Mouse (Mus musculus): Measurements from ENCODE around the gene Adh7. TPM values are rescaled to one million over a fixed set of nuclear protein-coding genes. Genes with fewer than 3 reads are reported as not detected.

Gene Adh7
- polyA plus RNA-seq, 1 experiment from 2014 or later = 0.53 TPM

DNA sequence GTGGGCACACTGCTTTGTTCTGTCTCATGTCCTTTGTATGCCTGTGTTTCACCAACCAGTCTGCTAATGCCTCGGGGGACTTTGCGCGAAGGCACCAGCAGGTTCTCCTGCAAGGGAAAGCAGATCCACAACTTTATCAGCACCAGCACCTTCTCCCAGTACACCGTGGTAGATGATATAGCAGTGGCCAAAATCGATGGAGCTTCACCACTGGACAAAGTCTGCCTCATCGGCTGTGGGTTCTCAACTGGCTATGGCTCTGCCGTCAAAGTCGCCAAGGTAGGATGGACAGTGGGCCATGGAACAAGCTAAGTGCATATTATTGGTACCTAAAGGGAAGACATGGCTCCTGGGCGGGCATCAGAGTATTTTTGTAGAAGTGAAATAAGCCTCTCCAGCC, 65.0 kb downstream of the Adh7 start:
- Histone ChIP-seq H3K27me3 (replicated peaks; ENCODE audit: control insufficient read depth, insufficient read depth, low read length) (no peaks in the 10 kb centered on the region), H3K9me3 (ENCODE audit: control insufficient read depth, low read length) (no peaks in the 10 kb centered on the region), H3K4me1 (replicated peaks; ENCODE audit: control insufficient read depth, insufficient read depth, low read length) (no peaks in the 10 kb centered on the region), H3K36me3 (ENCODE audit: control insufficient read depth, insufficient read depth) (no peaks in the 10 kb centered on the region), H3K4me2 (ENCODE audit: low read length) (no peak overlapping the region), H3K27ac (ENCODE audit: low read length) (no peak overlapping the region), H3K9ac (replicated peaks; ENCODE audit: low read depth, low read length) (no peak overlapping the region), H3K4me3 (replicated peaks; ENCODE audit: low read length) (no peak overlapping the region)
- ATAC-seq = no peak
- 77% methylated on average over 9 of the region's 9 CpGs for WGBS

Other genes with a start within 250 kb of the Adh7 start
- 4.1 and 4.3 TPM in 2 replicates for gene Dapp1, start 236.2 kb upstream of the Adh7 start, polyA plus RNA-seq (2015; fragmentation: Nextera tagmentation; extraction: Ambion mirVana)
- gene 1110002E22Rik, start 152.7 kb upstream of the Adh7 start, polyA plus RNA-seq (2015; fragmentation: Nextera tagmentation; extraction: Ambion mirVana) = 0.24 and 0.32 TPM in 2 replicates
- gene Gm5105, start 150.4 kb upstream of the Adh7 start, polyA plus RNA-seq (2015; fragmentation: Nextera tagmentation; extraction: Ambion mirVana) = 0.14 TPM in 1 of 2 replicates, not detected in the other
- gene Trmt10a, start 74.3 kb upstream of the Adh7 start, polyA plus RNA-seq (2015; fragmentation: Nextera tagmentation; extraction: Ambion mirVana) = 7.2 and 7.3 TPM in 2 replicates
- gene Mttp, start 72.8 kb upstream of the Adh7 start, polyA plus RNA-seq (2015; fragmentation: Nextera tagmentation; extraction: Ambion mirVana) = 8.2 and 8.7 TPM in 2 replicates
- gene 4930579F01Rik, start 23.9 kb upstream of the Adh7 start, polyA plus RNA-seq (2015; fragmentation: Nextera tagmentation; extraction: Ambion mirVana) = not detected in 2 replicates
- 0.28 and 2.1 TPM in 2 replicates for gene Adh1, start 43.2 kb downstream of the Adh7 start, polyA plus RNA-seq (2015; fragmentation: Nextera tagmentation; extraction: Ambion mirVana)
- gene Adh6a, start 95.5 kb downstream of the Adh7 start, polyA plus RNA-seq (2015; fragmentation: Nextera tagmentation; extraction: Ambion mirVana) = not detected in 2 replicates
- not detected in 2 replicates for gene Adh6b, start 124.0 kb downstream of the Adh7 start, polyA plus RNA-seq (2015; fragmentation: Nextera tagmentation; extraction: Ambion mirVana)
- not detected in 2 replicates for gene Adh4, start 197.7 kb downstream of the Adh7 start, polyA plus RNA-seq (2015; fragmentation: Nextera tagmentation; extraction: Ambion mirVana)
- gene Adh5, start 225.3 kb downstream of the Adh7 start, polyA plus RNA-seq (2015; fragmentation: Nextera tagmentation; extraction: Ambion mirVana) = 260 and 293 TPM in 2 replicates

All from forebrain, embryonic 16.5 days (tissue).